Mouse (Mus musculus) embryonic facial prominence, embryonic 11.5 days (tissue): Measurements from ENCODE around the gene Snx4. TPM values are rescaled to one million over a fixed set of nuclear protein-coding genes. Genes with fewer than 3 reads are reported as not detected.

ENCODE experiments used
- ATAC-seq: fragments of 200-750 bp; cut with Nextera tagmentation; replicated peaks from 2 replicates; pipeline ENCODE4 v1.8.0; 2017; ENCODE audit warnings: low read depth; ENCODE audit not compliant: insufficient number of reproducible peaks, low FRiP score, low TSS enrichment
- DNase-seq: peaks from one replicate; pipeline ENCODE4 v3.0.0-alpha.2; 2015; ENCODE audit warnings: low spot score
- H3K27ac ChIP-seq: fragments of 300-500 bp; sonication (generic); replicated peaks from 2 replicates; pipeline ENCODE4 v1.5.1; 2014; ENCODE audit warnings: mild to moderate bottlenecking, low read depth, low read length, control low read depth
- H3K27me3 ChIP-seq: fragments of 300-500 bp; sonication (generic); 2 replicates; pipeline ENCODE4 v1.6.1; 2014; ENCODE audit warnings: mild to moderate bottlenecking, low read length, moderate library complexity, mixed read lengths; ENCODE audit not compliant: control insufficient read depth, insufficient read depth
- H3K36me3 ChIP-seq: fragments of 300-500 bp; sonication (generic); replicated peaks from 2 replicates; pipeline ENCODE4 v1.6.1; 2014; ENCODE audit warnings: low read depth, mild to moderate bottlenecking, low read length, moderate library complexity, mixed read lengths; ENCODE audit not compliant: control insufficient read depth, insufficient read depth
- H3K4me1 ChIP-seq: fragments of 300-500 bp; sonication (generic); 2 replicates; pipeline ENCODE4 v1.6.1; 2014; ENCODE audit warnings: low read length, mixed read lengths; ENCODE audit not compliant: control insufficient read depth, insufficient read depth
- H3K4me2 ChIP-seq: fragments of 300-500 bp; sonication (generic); 2 replicates; pipeline ENCODE4 v1.6.1; 2014; ENCODE audit warnings: low read depth, mild to moderate bottlenecking, control low read depth, low read length, moderate library complexity
- H3K4me3 ChIP-seq: fragments of 300-500 bp; sonication (generic); 2 replicates; pipeline ENCODE4 v1.5.1; 2014; ENCODE audit warnings: low read depth, low read length, control low read depth
- H3K9ac ChIP-seq: fragments of 300-500 bp; sonication (generic); replicated peaks from 2 replicates; pipeline ENCODE4 v1.6.1; 2014; ENCODE audit warnings: mild to moderate bottlenecking, control low read depth, low read length
- H3K9me3 ChIP-seq: fragments of 300-500 bp; sonication (generic); replicated peaks from 2 replicates; pipeline ENCODE4 v1.6.1; 2016; ENCODE audit warnings: mild to moderate bottlenecking, low read length, inconsistent platforms, mixed read lengths; ENCODE audit not compliant: control insufficient read depth
- WGBS: fragments of 180-500 bp; shearing (Covaris S2); extraction: QIAGEN DNeasy Blood & Tissue Kit; methylation state at CpG from one replicate; pipeline ENCODE4 v1.1.7; 2014; 5-methylcytosine and 5-hydroxymethylcytosine counted together
- polyA plus RNA-seq: library from polyadenylated mRNA; unstranded; fragments of >200 nt; fragmentation: Nextera tagmentation; extraction: Ambion mirVana; gene quantifications from 2 replicates; pipeline ENCODE4 v1.2.1, GENCODE M21; 2014

Gene Snx4
- polyA plus RNA-seq, 1 experiment from 2014 or later, result 88.7 TPM

DNA sequence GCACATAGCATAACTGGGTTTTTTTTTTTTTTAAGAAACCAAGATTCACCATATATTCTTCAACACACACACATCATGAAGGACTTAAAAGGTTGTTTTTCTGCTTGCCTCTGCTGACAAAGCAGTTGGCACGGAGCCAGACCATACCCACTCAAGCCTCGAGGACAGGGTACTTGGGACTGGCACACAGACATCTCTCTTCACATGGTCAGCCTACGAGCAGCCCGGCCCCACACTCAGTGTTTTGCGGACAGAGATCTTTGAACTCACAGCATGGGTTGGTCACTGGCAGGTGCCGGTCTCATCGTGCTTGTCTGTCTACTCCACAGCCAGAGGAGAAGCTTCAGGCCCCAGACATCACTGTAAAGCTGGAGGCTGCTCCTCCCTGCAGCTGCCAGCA lies 56.5 kb downstream of the Snx4 start:
- Histone ChIP-seq H3K4me3 (no peak overlapping the region), H3K27ac (no peak overlapping the region)
- 87% methylated on average over 7 of the region's 7 CpGs for WGBS

DNA sequence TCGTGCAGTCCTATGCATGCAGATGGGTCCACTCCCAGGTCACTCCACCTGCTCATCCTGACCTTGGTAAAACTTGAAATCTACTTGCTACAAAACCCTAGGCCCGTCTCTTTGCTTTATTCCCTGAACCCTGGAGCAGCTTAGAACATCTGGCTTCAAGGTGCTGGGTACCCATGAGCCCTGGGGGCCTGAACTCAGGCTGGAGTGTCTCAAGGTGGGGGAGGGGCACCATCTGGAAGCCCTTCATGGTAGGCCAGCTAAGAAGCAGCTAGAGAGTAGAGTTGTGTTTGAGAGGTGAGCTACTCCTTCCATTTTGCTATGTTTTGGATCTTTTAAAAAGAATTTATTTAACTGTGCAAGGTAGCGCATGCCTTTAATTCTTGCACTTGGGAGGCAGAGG lies 57.8 kb downstream of the Snx4 start:
- DNase-seq (peak; percentile 65), ATAC-seq (no peak)
- Histone ChIP-seq H3K9ac (no peak overlapping the region), H3K4me2 (no peak overlapping the region), H3K27ac (no peak overlapping the region), H3K9me3 (no peaks in the 10 kb centered on the region), H3K4me3 (no peak overlapping the region), H3K4me1 (no peaks in the 10 kb centered on the region), H3K36me3 (no peaks in the 10 kb centered on the region), H3K27me3 (no peaks in the 10 kb centered on the region)
- 67% methylated on average over 3 of the region's 3 CpGs for WGBS

More for the DNA sequence above, 56.5 kb downstream of the Snx4 start:
- Histone ChIP-seq H3K4me2 (no peak overlapping the region), H3K27me3 (no peaks in the 10 kb centered on the region), H3K4me1 (no peaks in the 10 kb centered on the region), H3K9me3 (no peaks in the 10 kb centered on the region), H3K36me3 (no peaks in the 10 kb centered on the region), H3K9ac (no peak overlapping the region)
- DNase-seq (no peak), ATAC-seq (0 out of 2 replicates have a peak, but pooled peaks have one; percentile 31)

DNA sequence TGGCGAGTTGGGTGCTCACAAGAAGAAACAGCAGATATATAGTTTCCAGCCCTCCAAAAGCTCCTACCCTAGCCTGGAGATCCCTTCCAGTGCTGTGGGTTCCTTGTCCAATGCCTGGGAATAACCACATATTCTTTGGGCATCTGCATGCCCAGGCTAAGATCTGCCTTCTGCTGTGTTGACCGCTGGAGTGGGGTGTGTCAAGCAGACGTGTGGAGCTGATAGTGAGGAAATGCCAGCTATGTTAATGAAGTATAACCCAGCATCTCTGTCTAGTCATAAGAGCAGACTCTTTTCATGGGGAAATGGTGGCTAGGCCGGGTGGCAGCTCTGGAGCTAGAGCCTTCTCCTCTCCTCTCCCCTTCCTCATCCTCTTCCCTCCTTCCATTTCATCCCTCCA lies 64.4 kb downstream of the Snx4 start:
- H3K4me1 ChIP-seq, result no peaks in the 10 kb centered on the region
- 91% methylated on average over 4 of the region's 4 CpGs for WGBS
- ATAC-seq (no peak), DNase-seq (no peak)
- no peak overlapping the region for H3K9ac ChIP-seq
- H3K36me3 ChIP-seq, result no peaks in the 10 kb centered on the region
- no peak overlapping the region for H3K4me2 ChIP-seq
- H3K27me3 ChIP-seq, result no peaks in the 10 kb centered on the region
- H3K4me3 ChIP-seq, result no peak overlapping the region
- no peak overlapping the region for H3K27ac ChIP-seq
- H3K9me3 ChIP-seq, result no peaks in the 10 kb centered on the region

GRCm38 (mm10) chr16:33317646-33318045 lies 66.4 kb downstream of the Snx4 start:
- WGBS, result 66% methylated on average over 3 of the region's 3 CpGs
- no peaks in the 10 kb centered on the region for H3K27me3 ChIP-seq
- H3K4me1 ChIP-seq, result no peaks in the 10 kb centered on the region
- H3K9ac ChIP-seq, result no peak overlapping the region
- no peaks in the 10 kb centered on the region for H3K9me3 ChIP-seq
- H3K36me3 ChIP-seq, result no peaks in the 10 kb centered on the region
- no peak overlapping the region for H3K27ac ChIP-seq
- ATAC-seq, result no peak
- no peak for DNase-seq
- H3K4me3 ChIP-seq, result no peak overlapping the region
- no peak overlapping the region for H3K4me2 ChIP-seq

GRCm38 (mm10) chr16:33318059-33318458 lies 66.8 kb downstream of the Snx4 start:
- Histone ChIP-seq H3K4me1 (no peaks in the 10 kb centered on the region), H3K9me3 (no peaks in the 10 kb centered on the region), H3K9ac (no peak overlapping the region), H3K4me2 (no peak overlapping the region), H3K36me3 (no peaks in the 10 kb centered on the region), H3K27me3 (no peaks in the 10 kb centered on the region), H3K27ac (no peak overlapping the region), H3K4me3 (no peak overlapping the region)
- 85% methylated on average over 7 of the region's 7 CpGs for WGBS
- ATAC-seq (no peak), DNase-seq (no peak)

DNA sequence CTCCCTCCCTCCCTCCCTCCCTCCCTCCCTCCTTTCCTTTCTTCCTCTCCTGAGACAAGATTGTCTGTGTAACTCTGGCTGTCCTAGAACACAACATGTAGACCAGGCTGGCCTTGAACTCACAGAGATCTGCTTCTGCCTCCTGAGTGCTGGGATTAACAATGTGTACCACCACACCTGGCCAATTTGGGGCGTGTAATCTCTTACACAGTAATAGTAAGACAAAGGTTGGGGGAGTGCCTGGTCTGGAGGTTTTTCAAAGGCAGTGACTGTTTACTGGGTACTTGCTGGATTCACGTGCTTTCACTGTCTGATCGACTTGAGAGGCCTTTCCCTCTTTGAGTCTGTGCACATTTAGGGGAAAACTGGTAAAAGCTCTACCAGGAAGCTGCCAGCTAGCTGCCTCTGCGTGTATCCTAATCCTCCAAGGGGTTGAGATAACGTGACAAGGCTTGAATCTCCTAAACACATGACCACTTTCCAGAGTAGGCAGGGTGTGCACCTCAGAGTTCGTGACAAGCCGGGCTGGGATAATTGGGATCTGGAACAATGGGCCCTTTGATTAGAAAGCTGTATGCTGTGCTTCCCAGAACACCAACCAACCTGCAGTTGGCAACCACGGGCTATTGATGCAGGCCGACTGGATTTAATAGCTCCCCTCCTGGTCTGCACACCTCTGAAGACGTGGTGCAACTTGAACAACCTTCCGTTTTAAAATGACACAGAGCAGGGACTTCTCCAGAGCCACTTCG lies 74.6 kb downstream of the Snx4 start:
- 26% methylated on average over 12 of the region's 12 CpGs for WGBS

DNA sequence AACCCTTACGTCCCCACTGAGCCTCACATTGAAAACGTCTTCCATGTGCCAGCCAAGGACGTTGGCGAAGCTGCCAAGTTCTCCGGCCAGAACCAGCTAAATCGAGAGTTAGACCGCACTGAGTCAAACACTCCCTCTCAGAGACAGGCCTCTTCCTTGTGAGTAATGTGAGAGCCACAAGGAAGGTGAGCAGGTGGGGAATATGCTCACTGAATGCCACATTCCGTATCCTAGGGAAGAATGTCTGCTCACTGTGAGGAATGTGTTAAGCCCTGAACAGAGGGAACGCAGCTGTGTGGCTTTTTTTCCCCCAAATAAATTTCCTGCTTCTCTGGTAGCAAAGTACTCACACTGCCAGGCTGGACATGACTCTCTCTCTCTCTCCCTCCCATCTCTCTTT lies 75.3 kb downstream of the Snx4 start:
- Histone ChIP-seq H3K4me3 (no peak overlapping the region), H3K27ac (no peak overlapping the region), H3K9ac (no peak overlapping the region), H3K4me1 (no peaks in the 10 kb centered on the region), H3K36me3 (no peaks in the 10 kb centered on the region), H3K4me2 (no peak overlapping the region), H3K9me3 (no peaks in the 10 kb centered on the region), H3K27me3 (no peaks in the 10 kb centered on the region)
- peak; percentile 36 for DNase-seq
- 65% methylated on average over 9 of the region's 9 CpGs for WGBS
- ATAC-seq, result no peak

More for the DNA sequence above, 74.6 kb downstream of the Snx4 start:
- Histone ChIP-seq H3K36me3 (no peaks in the 10 kb centered on the region), H3K27me3 (no peaks in the 10 kb centered on the region), H3K4me2 (no peak overlapping the region), H3K9me3 (no peaks in the 10 kb centered on the region), H3K9ac (no peak overlapping the region), H3K4me3 (no peak overlapping the region), H3K4me1 (no peaks in the 10 kb centered on the region), H3K27ac (no peak overlapping the region)
- ATAC-seq (no peak), DNase-seq (peak; percentile 53)

DNA sequence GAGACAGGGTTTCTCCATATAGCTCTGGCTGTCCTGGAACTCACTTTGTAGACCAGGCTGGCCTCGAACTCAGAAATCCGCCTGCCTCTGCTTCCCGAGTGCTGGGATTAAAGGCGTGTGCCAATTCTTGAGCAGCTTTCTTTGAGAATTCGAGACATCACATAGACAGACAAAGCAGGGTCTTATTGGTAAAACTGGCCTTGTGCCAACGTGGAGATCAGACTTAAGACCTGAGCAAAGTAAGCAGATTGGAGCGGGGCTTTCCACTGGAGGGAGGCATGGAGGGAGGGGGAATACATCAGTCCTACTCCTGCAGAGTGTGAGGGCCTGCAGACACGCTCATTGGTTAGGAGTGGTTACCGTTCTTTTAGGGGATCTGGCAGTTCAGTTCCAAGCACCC lies 75.9 kb downstream of the Snx4 start:
- H3K4me3 ChIP-seq, result no peak overlapping the region
- no peak for DNase-seq
- H3K9me3 ChIP-seq, result no peaks in the 10 kb centered on the region
- WGBS, result 83% methylated on average over 9 of the region's 9 CpGs
- H3K4me2 ChIP-seq, result no peak overlapping the region
- no peak for ATAC-seq
- H3K27me3 ChIP-seq, result no peaks in the 10 kb centered on the region
- H3K27ac ChIP-seq, result no peak overlapping the region
- no peaks in the 10 kb centered on the region for H3K4me1 ChIP-seq
- no peaks in the 10 kb centered on the region for H3K36me3 ChIP-seq
- H3K9ac ChIP-seq, result no peak overlapping the region
